ENCODE assay signal across 24 mouse cellular contexts in genomic region chr11:5010205-5010604, GRCm38 (mm10). TPM values are rescaled to one million over a fixed set of nuclear protein-coding genes. Genes with fewer than 3 reads are reported as not detected.
DNase-seq lines count a peak whose midpoint lies in the region; ATAC-seq and TF ChIP-seq lines count a peak whose summit lies in the region.
"Had no signal": no experiment of that assay in that cellular context is flagged by ENCODE, and none has a peak within 500 bp of the region (broad histone marks: within the 10 kb centered on the region; RNA-seq: fewer than 3 reads in every experiment).

No protein-coding gene starts in this region.

- H3K4me2 ChIP-seq in lung, embryonic 14.5 days, result no peak overlapping the region
- H3K4me2 ChIP-seq in liver, embryonic 15.5 days, result peak overlapping the region; percentile 65
- H3K4me2 ChIP-seq in forebrain, embryonic 15.5 days (replicated peaks), result no peak overlapping the region
- H3K4me2 ChIP-seq: embryonic facial prominence, embryonic 13.5 days; hindbrain, embryonic 15.5 days; intestine, embryonic 15.5 days; limb, embryonic 12.5 days; midbrain, embryonic 15.5 days; neural tube, embryonic 15.5 days; stomach, embryonic 15.5 days had no signal

- H3K9me3 ChIP-seq in lung, embryonic 14.5 days (ENCODE audit: low read depth, low read length), result no peaks in the 10 kb centered on the region
- no peaks in the 10 kb centered on the region for H3K9me3 ChIP-seq in liver, embryonic 15.5 days (replicated peaks)
- H3K9me3 ChIP-seq in forebrain, embryonic 15.5 days, result no peaks in the 10 kb centered on the region
- H3K9me3 ChIP-seq: embryonic facial prominence, embryonic 13.5 days; hindbrain, embryonic 15.5 days; intestine, embryonic 15.5 days; limb, embryonic 12.5 days; megakaryocyte, embryonic 14.5 days; midbrain, embryonic 15.5 days; neural tube, embryonic 15.5 days; stomach, embryonic 15.5 days had no signal

- H3K36me3 ChIP-seq in lung, embryonic 14.5 days (ENCODE audit: insufficient read depth), result peaks cover 29% of the 10 kb centered on the region
- peaks cover 44% of the 10 kb centered on the region for H3K36me3 ChIP-seq in liver, embryonic 15.5 days (replicated peaks)
- H3K36me3 ChIP-seq in forebrain, embryonic 15.5 days, result peaks cover 28% of the 10 kb centered on the region

- H3K27ac ChIP-seq in lung, embryonic 14.5 days (ENCODE audit: low read depth), result peak overlapping the region; percentile 10; the same call in 1 of the 2 replicates
- peak overlapping the region; percentile 94 for H3K27ac ChIP-seq in liver, embryonic 15.5 days (replicated peaks)
- no peak overlapping the region for H3K27ac ChIP-seq in forebrain, embryonic 15.5 days (replicated peaks)
- H3K27ac ChIP-seq: embryonic facial prominence, embryonic 13.5 days; hindbrain, embryonic 15.5 days; intestine, embryonic 15.5 days; limb, embryonic 12.5 days; midbrain, embryonic 15.5 days; neural tube, embryonic 15.5 days; stomach, embryonic 15.5 days had no signal

- DNase-seq in lung, embryonic 14.5 days, result no peak
- no peak for DNase-seq in lung, adult 2 months
- DNase-seq: B cell, adult 2 months; cerebellum, postnatal 10 days; gastrocnemius, postnatal 10 days; heart, adult 18-20 months; heart, postnatal 36 days; spleen, adult 18-20 months had no signal

- ATAC-seq in lung, embryonic 14.5 days (ENCODE audit: insufficient read depth), result no peak
- peak; percentile 22; the same call in 1 of the 2 replicates for ATAC-seq in erythroblast, adult 5-6 weeks (replicated peaks; ENCODE audit: low FRiP score, poor library complexity, severe bottlenecking)
- ATAC-seq in liver, embryonic 15.5 days (ENCODE audit: insufficient read depth), result no peak
- ATAC-seq in megakaryocyte progenitor cell, adult 5-6 weeks (replicated peaks; ENCODE audit: poor library complexity), result no peak
- ATAC-seq in forebrain, embryonic 15.5 days (replicated peaks), result no peak
- ATAC-seq in megakaryocyte, adult 5-6 weeks (ENCODE audit: poor library complexity, severe bottlenecking), result no peak
- ATAC-seq: activated CD4-positive, CD25-positive, alpha-beta regulatory T cell, adult 4 months; intestine, embryonic 15.5 days; lung, postnatal 0 days; midbrain, embryonic 15.5 days; Patski had no signal

- WGBS in lung, embryonic 14.5 days, result 82% methylated on average over 1 of the region's 1 CpGs
- 78% methylated on average over 1 of the region's 1 CpGs for WGBS in lung, adult 2 months
- 38% methylated on average over 1 of the region's 1 CpGs for WGBS in liver, embryonic 15.5 days (ENCODE audit: insufficient replicate concordance)
- WGBS in forebrain, embryonic 15.5 days, result 88% methylated on average over 1 of the region's 1 CpGs

- TF ChIP-seq CTCF in lung, embryonic 14.5 days (IDR thresholded peaks at IDR 0.05; ENCODE audit: low read depth), result no peak
- TF ChIP-seq CTCF in lung, adult 2 months (IDR thresholded peaks at IDR 0.05; ENCODE audit: insufficient read depth, low read length), result no peak

- H3K4me3 ChIP-seq in lung, embryonic 14.5 days (ENCODE audit: low read depth, low read length), result no peak overlapping the region
- H3K4me3 ChIP-seq in lung, adult 2 months (replicated peaks; ENCODE audit: extremely low read depth, low read depth, low read length), result no peak overlapping the region
- peak overlapping the region; percentile 52 for H3K4me3 ChIP-seq in liver, embryonic 15.5 days (replicated peaks)
- no peak overlapping the region for H3K4me3 ChIP-seq in forebrain, embryonic 15.5 days
- H3K4me3 ChIP-seq: embryonic facial prominence, embryonic 13.5 days; hindbrain, embryonic 15.5 days; intestine, embryonic 15.5 days; limb, embryonic 12.5 days; midbrain, embryonic 15.5 days; neural tube, embryonic 15.5 days; stomach, embryonic 15.5 days had no signal

- TF ChIP-seq POLR2A in lung, adult 2 months (IDR thresholded peaks at IDR 0.05; ENCODE audit: borderline replicate concordance, extremely low read depth, low read depth, low read length), result no peak

- no peak overlapping the region for H3K9ac ChIP-seq in lung, embryonic 14.5 days
- peak overlapping the region; percentile 52 for H3K9ac ChIP-seq in liver, embryonic 15.5 days
- H3K9ac ChIP-seq in forebrain, embryonic 15.5 days (replicated peaks), result no peak overlapping the region
- H3K9ac ChIP-seq: embryonic facial prominence, embryonic 13.5 days; hindbrain, embryonic 15.5 days; intestine, embryonic 15.5 days; limb, embryonic 12.5 days; midbrain, embryonic 15.5 days; neural tube, embryonic 15.5 days; stomach, embryonic 15.5 days had no signal

- H3K27me3 ChIP-seq in lung, embryonic 14.5 days (ENCODE audit: insufficient read depth, low read length), result no peaks in the 10 kb centered on the region
- H3K27me3 ChIP-seq in liver, embryonic 15.5 days, result no peaks in the 10 kb centered on the region
- H3K27me3 ChIP-seq in forebrain, embryonic 15.5 days, result no peaks in the 10 kb centered on the region
- H3K27me3 ChIP-seq: embryonic facial prominence, embryonic 13.5 days; hindbrain, embryonic 15.5 days; intestine, embryonic 15.5 days; limb, embryonic 12.5 days; megakaryocyte, embryonic 14.5 days; midbrain, embryonic 15.5 days; neural tube, embryonic 15.5 days; Patski; stomach, embryonic 15.5 days had no signal

- H3K4me1 ChIP-seq in lung, embryonic 14.5 days (ENCODE audit: insufficient read depth), result no peaks in the 10 kb centered on the region
- H3K4me1 ChIP-seq in lung, adult 2 months (ENCODE audit: control insufficient read depth, insufficient read depth, low read length), result no peaks in the 10 kb centered on the region; the same call in 1 of the 2 replicates
- peaks cover 75% of the 10 kb centered on the region for H3K4me1 ChIP-seq in liver, embryonic 15.5 days (replicated peaks)
- no peaks in the 10 kb centered on the region for H3K4me1 ChIP-seq in forebrain, embryonic 15.5 days
- H3K4me1 ChIP-seq: embryonic facial prominence, embryonic 13.5 days; hindbrain, embryonic 15.5 days; intestine, embryonic 15.5 days; limb, embryonic 12.5 days; midbrain, embryonic 15.5 days; neural tube, embryonic 15.5 days had no signal

RNA-seq across cellular contexts. Expression of gene Ap1b1, which starts 23.6 kb away (rescaled TPM):
- 45.6 and 48.9 TPM in 2 replicates for polyA plus RNA-seq in lung, embryonic 14.5 days (2014; fragmentation: Nextera tagmentation; extraction: Ambion mirVana)
- polyA plus RNA-seq in lung, adult 2 months (2012; rRNA removed), result 53.9 and 76.0 TPM in 2 replicates
- total RNA-seq in erythroblast, adult 5-6 weeks (2015; ENCODE audit: low replicate concordance), result 20.4 and 23.0 TPM in 2 replicates
- total RNA-seq in erythroblast, adult 5-6 weeks (2017; ENCODE audit: low replicate concordance), result 53.6 and 106 TPM in 2 replicates
- 76.7 and 81.9 TPM in 2 replicates for polyA plus RNA-seq in liver, embryonic 15.5 days (2015; fragmentation: Nextera tagmentation; extraction: Ambion mirVana)
- 29.3 and 36.5 TPM in 2 replicates for total RNA-seq in megakaryocyte progenitor cell, adult 5-6 weeks (2015)
- 39.2 and 41.6 TPM in 2 replicates for total RNA-seq in megakaryocyte progenitor cell, adult 5-6 weeks (2017)
- 78.5 and 81.4 TPM in 2 replicates for polyA plus RNA-seq in forebrain, embryonic 15.5 days (2015; fragmentation: Nextera tagmentation; extraction: Ambion mirVana)
- total RNA-seq in megakaryocyte, adult 5-6 weeks (2015), result 38.8 and 39.4 TPM in 2 replicates
- 37.0 and 38.3 TPM in 2 replicates for total RNA-seq in megakaryocyte, adult 5-6 weeks (2017)

RNA-seq across cellular contexts. Expression of gene Rasl10a, which starts 47.7 kb away (rescaled TPM):
- polyA plus RNA-seq in lung, embryonic 14.5 days (2014; fragmentation: Nextera tagmentation; extraction: Ambion mirVana), result 0.75 and 0.78 TPM in 2 replicates
- 6.2 and 6.9 TPM in 2 replicates for polyA plus RNA-seq in lung, adult 2 months (2012; rRNA removed)
- not detected in 2 replicates for total RNA-seq in erythroblast, adult 5-6 weeks (2015; ENCODE audit: low replicate concordance)
- not detected in 2 replicates for total RNA-seq in erythroblast, adult 5-6 weeks (2017; ENCODE audit: low replicate concordance)
- polyA plus RNA-seq in liver, embryonic 15.5 days (2015; fragmentation: Nextera tagmentation; extraction: Ambion mirVana), result 0.25 and 0.33 TPM in 2 replicates
- total RNA-seq in megakaryocyte progenitor cell, adult 5-6 weeks (2015), result not detected in 2 replicates
- total RNA-seq in megakaryocyte progenitor cell, adult 5-6 weeks (2017), result not detected in 2 replicates
- 0.56 and 0.78 TPM in 2 replicates for polyA plus RNA-seq in forebrain, embryonic 15.5 days (2015; fragmentation: Nextera tagmentation; extraction: Ambion mirVana)
- total RNA-seq in megakaryocyte, adult 5-6 weeks (2015), result not detected in 2 replicates
- total RNA-seq in megakaryocyte, adult 5-6 weeks (2017), result not detected in 2 replicates
- polyA plus RNA-seq: activated CD4-positive, CD25-positive, alpha-beta regulatory T cell, adult 4 months had no signal

RNA-seq across cellular contexts. Expression of gene Gas2l1, which starts 54.9 kb away (rescaled TPM):
- polyA plus RNA-seq in lung, embryonic 14.5 days (2014; fragmentation: Nextera tagmentation; extraction: Ambion mirVana), result 33.2 and 36.3 TPM in 2 replicates
- 99.7 and 124 TPM in 2 replicates for polyA plus RNA-seq in lung, adult 2 months (2012; rRNA removed)
- 0.58 TPM in 1 of 2 replicates, not detected in the other for total RNA-seq in erythroblast, adult 5-6 weeks (2015; ENCODE audit: low replicate concordance)
- 0.34 and 0.56 TPM in 2 replicates for total RNA-seq in erythroblast, adult 5-6 weeks (2017; ENCODE audit: low replicate concordance)
- 12.1 and 16.8 TPM in 2 replicates for polyA plus RNA-seq in liver, embryonic 15.5 days (2015; fragmentation: Nextera tagmentation; extraction: Ambion mirVana)
- 0.22 and 0.46 TPM in 2 replicates for total RNA-seq in megakaryocyte progenitor cell, adult 5-6 weeks (2015)
- total RNA-seq in megakaryocyte progenitor cell, adult 5-6 weeks (2017), result 0.58 TPM in 1 of 2 replicates, not detected in the other
- polyA plus RNA-seq in forebrain, embryonic 15.5 days (2015; fragmentation: Nextera tagmentation; extraction: Ambion mirVana), result 21.5 and 21.6 TPM in 2 replicates
- 1.5 and 2.4 TPM in 2 replicates for total RNA-seq in megakaryocyte, adult 5-6 weeks (2015)
- total RNA-seq in megakaryocyte, adult 5-6 weeks (2017), result 0.89 and 1.1 TPM in 2 replicates
